Mouse (Mus musculus): Measurements from ENCODE around the gene Olfr288.

DNA sequence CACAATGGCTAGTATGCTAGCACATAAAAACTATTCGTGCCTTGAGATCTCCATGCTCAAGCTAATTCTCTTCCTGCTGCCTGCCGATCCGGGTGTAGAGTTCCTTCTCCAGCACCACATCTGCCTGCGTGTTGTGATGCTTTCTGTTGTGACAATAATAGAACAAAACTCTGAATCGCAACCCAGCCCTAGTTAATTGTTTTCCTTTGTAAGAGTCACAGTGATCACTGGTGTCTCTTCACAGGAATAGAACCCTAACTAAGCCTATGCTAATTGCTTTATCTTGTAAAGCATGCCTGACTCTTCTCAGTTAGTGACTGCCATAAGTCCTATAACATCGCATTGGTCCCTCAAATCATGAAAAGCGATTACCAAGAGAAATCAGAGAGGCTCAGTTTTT is 30.8 kb upstream of the Olfr288 start:
- TF ChIP-seq POLR2A (IDR thresholded peaks at IDR 0.05; ENCODE audit: insufficient read length, low read depth) = no peak
- no peak for TF ChIP-seq MAX (IDR thresholded peaks at IDR 0.05; ENCODE audit: low read depth)
- no peak for TF ChIP-seq POLR2AphosphoS2 (IDR thresholded peaks at IDR 0.05; ENCODE audit: insufficient read length, low read depth)
- no peak for TF ChIP-seq CEBPB (IDR thresholded peaks at IDR 0.05; ENCODE audit: insufficient read depth, poor library complexity, severe bottlenecking)
- no peak for TF ChIP-seq REST (IDR thresholded peaks at IDR 0.05; ENCODE audit: insufficient read depth, insufficient read length)

Data from myocyte (in vitro differentiated cells).